Mouse (Mus musculus): ENCODE data around the gene Slc35f1. TPM values are rescaled to one million over a fixed set of nuclear protein-coding genes. Genes with fewer than 3 reads are reported as not detected.

The Slc35f1 gene
- polyA plus RNA-seq, 1 experiment, result 0.02 TPM

- no peaks in the 10 kb centered on the region for H3K27me3 ChIP-seq (ENCODE audit: control insufficient read depth, insufficient read depth, low read length)
- TF ChIP-seq CTCF (IDR thresholded peaks at IDR 0.05; ENCODE audit: control insufficient read depth, insufficient read depth, insufficient replicate concordance, low read depth, low read length) (no peak), POLR2A (IDR thresholded peaks at IDR 0.05; ENCODE audit: control insufficient read depth, low read depth, low read length) (no peak)
- H3K27ac ChIP-seq (ENCODE audit: control insufficient read depth, insufficient read depth, low read depth, low read length), result no peak overlapping the region
- no peaks in the 10 kb centered on the region for H3K4me1 ChIP-seq (ENCODE audit: control insufficient read depth, insufficient read depth, low read length)
- no peaks in the 10 kb centered on the region for H3K36me3 ChIP-seq (ENCODE audit: control insufficient read depth, insufficient read depth, low read length)
- H3K4me3 ChIP-seq (ENCODE audit: control insufficient read depth, low read depth, low read length), result no peak overlapping the region
Measured at GRCm38 (mm10) chr10:52791560-52791959, 101.2 kb downstream of the Slc35f1 start.

- no peaks in the 10 kb centered on the region for H3K4me1 ChIP-seq (ENCODE audit: control insufficient read depth, insufficient read depth, low read length)
- no peaks in the 10 kb centered on the region for H3K27me3 ChIP-seq (ENCODE audit: control insufficient read depth, insufficient read depth, low read length)
- no peak overlapping the region for H3K4me3 ChIP-seq (ENCODE audit: control insufficient read depth, low read depth, low read length)
- TF ChIP-seq POLR2A (IDR thresholded peaks at IDR 0.05; ENCODE audit: control insufficient read depth, low read depth, low read length) (no peak), CTCF (IDR thresholded peaks at IDR 0.05; ENCODE audit: control insufficient read depth, insufficient read depth, insufficient replicate concordance, low read depth, low read length) (no peak)
- no peaks in the 10 kb centered on the region for H3K36me3 ChIP-seq (ENCODE audit: control insufficient read depth, insufficient read depth, low read length)
- H3K27ac ChIP-seq (ENCODE audit: control insufficient read depth, insufficient read depth, low read depth, low read length), result no peak overlapping the region
Measured at GRCm38 (mm10) chr10:52797454-52797853, 107.1 kb downstream of the Slc35f1 start.

GRCm38 (mm10) chr10:52807808-52808207 lies 117.5 kb downstream of the Slc35f1 start:
- Histone ChIP-seq H3K27me3 (ENCODE audit: control insufficient read depth, insufficient read depth, low read length) (no peaks in the 10 kb centered on the region), H3K36me3 (ENCODE audit: control insufficient read depth, insufficient read depth, low read length) (no peaks in the 10 kb centered on the region), H3K4me3 (ENCODE audit: control insufficient read depth, low read depth, low read length) (no peak overlapping the region), H3K27ac (ENCODE audit: control insufficient read depth, insufficient read depth, low read depth, low read length) (no peak overlapping the region), H3K4me1 (ENCODE audit: control insufficient read depth, insufficient read depth, low read length) (no peaks in the 10 kb centered on the region)
- TF ChIP-seq CTCF (IDR thresholded peaks at IDR 0.05; ENCODE audit: control insufficient read depth, insufficient read depth, insufficient replicate concordance, low read depth, low read length), result no peak
- no peak for TF ChIP-seq POLR2A (IDR thresholded peaks at IDR 0.05; ENCODE audit: control insufficient read depth, low read depth, low read length)

- H3K36me3 ChIP-seq (ENCODE audit: control insufficient read depth, insufficient read depth, low read length), result no peaks in the 10 kb centered on the region
- no peak for TF ChIP-seq CTCF (IDR thresholded peaks at IDR 0.05; ENCODE audit: control insufficient read depth, insufficient read depth, insufficient replicate concordance, low read depth, low read length)
- TF ChIP-seq POLR2A (IDR thresholded peaks at IDR 0.05; ENCODE audit: control insufficient read depth, low read depth, low read length), result no peak
- H3K4me1 ChIP-seq (ENCODE audit: control insufficient read depth, insufficient read depth, low read length), result no peaks in the 10 kb centered on the region
- H3K27ac ChIP-seq (ENCODE audit: control insufficient read depth, insufficient read depth, low read depth, low read length), result no peak overlapping the region
- no peaks in the 10 kb centered on the region for H3K27me3 ChIP-seq (ENCODE audit: control insufficient read depth, insufficient read depth, low read length)
- no peak overlapping the region for H3K4me3 ChIP-seq (ENCODE audit: control insufficient read depth, low read depth, low read length)
Measured at GRCm38 (mm10) chr10:52812861-52813260, 122.5 kb downstream of the Slc35f1 start.

GRCm38 (mm10) chr10:52814358-52814757 lies 124.0 kb downstream of the Slc35f1 start:
- no peaks in the 10 kb centered on the region for H3K27me3 ChIP-seq (ENCODE audit: control insufficient read depth, insufficient read depth, low read length)
- H3K36me3 ChIP-seq (ENCODE audit: control insufficient read depth, insufficient read depth, low read length), result no peaks in the 10 kb centered on the region
- H3K4me1 ChIP-seq (ENCODE audit: control insufficient read depth, insufficient read depth, low read length), result no peaks in the 10 kb centered on the region
- TF ChIP-seq POLR2A (IDR thresholded peaks at IDR 0.05; ENCODE audit: control insufficient read depth, low read depth, low read length), result no peak
- no peak for TF ChIP-seq CTCF (IDR thresholded peaks at IDR 0.05; ENCODE audit: control insufficient read depth, insufficient read depth, insufficient replicate concordance, low read depth, low read length)
- no peak overlapping the region for H3K4me3 ChIP-seq (ENCODE audit: control insufficient read depth, low read depth, low read length)
- no peak overlapping the region for H3K27ac ChIP-seq (ENCODE audit: control insufficient read depth, insufficient read depth, low read depth, low read length)

- no peaks in the 10 kb centered on the region for H3K4me1 ChIP-seq (ENCODE audit: control insufficient read depth, insufficient read depth, low read length)
- H3K4me3 ChIP-seq (ENCODE audit: control insufficient read depth, low read depth, low read length), result no peak overlapping the region
- H3K27ac ChIP-seq (ENCODE audit: control insufficient read depth, insufficient read depth, low read depth, low read length), result no peak overlapping the region
- H3K36me3 ChIP-seq (ENCODE audit: control insufficient read depth, insufficient read depth, low read length), result no peaks in the 10 kb centered on the region
- TF ChIP-seq CTCF (IDR thresholded peaks at IDR 0.05; ENCODE audit: control insufficient read depth, insufficient read depth, insufficient replicate concordance, low read depth, low read length), result no peak
- TF ChIP-seq POLR2A (IDR thresholded peaks at IDR 0.05; ENCODE audit: control insufficient read depth, low read depth, low read length), result no peak
- no peaks in the 10 kb centered on the region for H3K27me3 ChIP-seq (ENCODE audit: control insufficient read depth, insufficient read depth, low read length)
Measured at GRCm38 (mm10) chr10:52819661-52820060, 129.3 kb downstream of the Slc35f1 start.

- Histone ChIP-seq H3K4me1 (ENCODE audit: control insufficient read depth, insufficient read depth, low read length) (no peaks in the 10 kb centered on the region), H3K36me3 (ENCODE audit: control insufficient read depth, insufficient read depth, low read length) (no peaks in the 10 kb centered on the region), H3K27me3 (ENCODE audit: control insufficient read depth, insufficient read depth, low read length) (no peaks in the 10 kb centered on the region), H3K4me3 (ENCODE audit: control insufficient read depth, low read depth, low read length) (no peak overlapping the region), H3K27ac (ENCODE audit: control insufficient read depth, insufficient read depth, low read depth, low read length) (no peak overlapping the region)
- TF ChIP-seq CTCF (IDR thresholded peaks at IDR 0.05; ENCODE audit: control insufficient read depth, insufficient read depth, insufficient replicate concordance, low read depth, low read length), result no peak
- TF ChIP-seq POLR2A (IDR thresholded peaks at IDR 0.05; ENCODE audit: control insufficient read depth, low read depth, low read length), result no peak
Measured at GRCm38 (mm10) chr10:52822909-52823308, 132.6 kb downstream of the Slc35f1 start.

- no peak overlapping the region for H3K4me3 ChIP-seq (ENCODE audit: control insufficient read depth, low read depth, low read length)
- no peaks in the 10 kb centered on the region for H3K27me3 ChIP-seq (ENCODE audit: control insufficient read depth, insufficient read depth, low read length)
Measured at GRCm38 (mm10) chr10:52825746-52826145, 135.4 kb downstream of the Slc35f1 start.

More at GRCm38 (mm10) chr10:52825746-52826145, 135.4 kb downstream of the Slc35f1 start:
- TF ChIP-seq POLR2A (IDR thresholded peaks at IDR 0.05; ENCODE audit: control insufficient read depth, low read depth, low read length) (no peak), CTCF (IDR thresholded peaks at IDR 0.05; ENCODE audit: control insufficient read depth, insufficient read depth, insufficient replicate concordance, low read depth, low read length) (no peak)
- no peaks in the 10 kb centered on the region for H3K36me3 ChIP-seq (ENCODE audit: control insufficient read depth, insufficient read depth, low read length)
- H3K4me1 ChIP-seq (ENCODE audit: control insufficient read depth, insufficient read depth, low read length), result no peaks in the 10 kb centered on the region
- H3K27ac ChIP-seq (ENCODE audit: control insufficient read depth, insufficient read depth, low read depth, low read length), result no peak overlapping the region
